Mouse (Mus musculus) lung, adult 2 months (tissue): ENCODE measurements around the gene Gdap1l1.

ENCODE experiments used
- CTCF ChIP-seq: fragments of 200-500 bp; IDR thresholded peaks from 2 replicates; pipeline ENCODE4 v1.5.1; 2011; ENCODE audit warnings: mild to moderate bottlenecking, low read length, control low read depth; ENCODE audit not compliant: insufficient read depth
- POLR2A ChIP-seq: fragments of 200-500 bp; IDR thresholded peaks from 2 replicates; pipeline ENCODE4 v1.6.1; 2011; ENCODE audit warnings: low read depth, mild to moderate bottlenecking, control low read depth, low read length, borderline replicate concordance; ENCODE audit errors: extremely low read depth

DNA sequence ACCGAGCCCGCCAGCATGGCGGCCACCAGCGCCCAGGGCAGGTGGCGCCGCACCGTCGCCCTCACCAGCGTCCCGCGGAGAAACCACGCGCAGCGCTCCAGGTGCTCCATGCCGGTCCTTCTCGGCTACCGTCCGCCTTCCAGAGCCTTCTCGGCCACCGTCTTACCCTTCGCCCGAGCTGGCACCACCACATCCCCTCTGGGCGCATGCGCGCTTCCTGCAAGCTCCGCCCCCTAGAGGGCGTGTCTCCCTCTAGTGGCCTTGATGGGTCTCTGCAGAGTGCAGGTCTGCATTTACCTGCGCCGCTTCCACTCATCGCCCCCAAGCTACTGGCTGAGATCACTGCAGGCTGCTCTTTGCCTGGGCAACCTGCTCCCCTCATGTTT, 34.2 kb downstream of the Gdap1l1 start, which contains the start of gene Fitm2:
- TF ChIP-seq CTCF (peak; percentile 91), POLR2A (peak; percentile 71; the same call in 1 of the 2 replicates)
